Mouse (Mus musculus): Measurements from ENCODE around the gene Lgi1.

DNA sequence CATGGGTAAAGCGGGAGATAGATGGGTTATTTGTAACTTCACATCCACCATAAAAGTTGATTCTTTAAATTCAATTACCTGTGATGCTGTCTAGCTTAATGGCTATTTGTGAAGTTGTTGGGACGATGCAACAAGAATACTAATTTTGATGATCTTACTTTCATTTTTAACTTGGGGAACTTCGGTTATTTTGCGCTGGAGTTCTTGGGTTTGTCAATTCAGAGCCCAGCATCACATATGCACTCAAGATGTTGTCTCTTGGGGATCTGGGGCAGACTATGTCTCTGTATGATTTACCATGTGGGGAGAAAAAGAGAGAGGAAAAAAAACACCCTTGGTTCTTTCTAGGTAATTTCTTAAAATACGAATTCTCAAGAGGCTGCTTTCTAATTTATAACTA lies 1.4 kb downstream of the Lgi1 start:
- TF ChIP-seq CTCF (IDR thresholded peaks at IDR 0.05; ENCODE audit: control insufficient read depth, insufficient read depth, insufficient replicate concordance, low read depth, low read length), result no peak
- no peak for TF ChIP-seq POLR2A (IDR thresholded peaks at IDR 0.05; ENCODE audit: control insufficient read depth, low read depth, low read length)

Data from testis, adult 2 months (tissue).